Mouse (Mus musculus): ENCODE measurements around the gene Rabgef1.

- TF ChIP-seq CTCF (IDR thresholded peaks at IDR 0.05; ENCODE audit: control insufficient read depth, insufficient read depth, low read length) (no peak), POLR2A (IDR thresholded peaks at IDR 0.05; ENCODE audit: borderline replicate concordance, control insufficient read depth, low read depth, low read length) (no peak)
Measured at GRCm38 (mm10) chr5:130217406-130217805, 45.8 kb downstream of the Rabgef1 start.

Measured in bone marrow, adult 2 months (tissue).